Comparison of ENCODE assay signal across 14 mouse cellular contexts in the genomic region with DNA sequence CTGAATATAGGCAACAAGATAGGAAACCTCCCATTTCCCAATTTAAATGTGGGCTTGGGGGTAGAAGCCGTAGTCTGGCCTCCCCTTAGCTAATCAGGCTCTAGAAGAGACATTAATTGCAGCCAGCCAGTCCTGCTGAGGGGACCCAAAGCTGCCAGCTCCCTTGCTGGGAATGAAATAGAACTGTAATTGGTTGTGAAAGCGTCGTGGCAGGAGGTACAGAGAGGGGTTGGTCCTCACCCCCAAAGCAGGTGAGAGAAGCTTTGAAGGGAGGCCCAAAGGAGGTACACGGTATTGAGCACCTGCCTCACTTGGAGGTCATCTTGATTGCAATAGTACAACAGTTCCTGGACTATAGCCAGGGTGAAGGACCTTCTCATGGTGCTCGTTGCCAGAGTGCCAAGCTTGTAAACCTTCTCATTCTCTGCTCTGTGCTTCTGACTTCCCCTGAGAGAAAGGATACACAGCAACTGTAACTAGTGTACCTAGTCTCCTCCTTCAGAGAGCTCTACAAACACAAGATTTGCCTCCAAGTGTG.
DNase-seq lines count a peak whose midpoint lies in the region; ATAC-seq and TF ChIP-seq lines count a peak whose summit lies in the region.
"Had no signal": no experiment of that assay in that cellular context is flagged by ENCODE, and none has a peak within 500 bp of the region (broad histone marks: within the 10 kb centered on the region; RNA-seq: fewer than 3 reads in every experiment).

No protein-coding gene starts in this region.

- H3K27me3 ChIP-seq in hindbrain, embryonic 15.5 days, result no peaks in the 10 kb centered on the region
- H3K27me3 ChIP-seq in hindbrain, embryonic 12.5 days, result no peaks in the 10 kb centered on the region
- H3K27me3 ChIP-seq in cerebellum, adult 2 months (ENCODE audit: control insufficient read depth, insufficient read depth, low read length), result no peaks in the 10 kb centered on the region; the same call in 1 of the 2 replicates
- H3K27me3 ChIP-seq in hindbrain, embryonic 16.5 days (replicated peaks; ENCODE audit: control insufficient read depth, insufficient read depth, low read length), result no peaks in the 10 kb centered on the region
- H3K27me3 ChIP-seq in kidney, embryonic 16.5 days (ENCODE audit: insufficient read depth, low read length), result no peaks in the 10 kb centered on the region
- no peaks in the 10 kb centered on the region for H3K27me3 ChIP-seq in intestine, embryonic 16.5 days (replicated peaks; ENCODE audit: control insufficient read depth, insufficient read depth, low read length)
- H3K27me3 ChIP-seq: forebrain, embryonic 12.5 days; neural tube, embryonic 12.5 days had no signal

- H3K4me1 ChIP-seq in hindbrain, embryonic 15.5 days (replicated peaks), result peaks cover 15% of the 10 kb centered on the region
- no peaks in the 10 kb centered on the region for H3K4me1 ChIP-seq in hindbrain, embryonic 12.5 days
- H3K4me1 ChIP-seq in cerebellum, adult 2 months (ENCODE audit: control insufficient read depth, insufficient read depth, low read length), result peaks cover 10% of the 10 kb centered on the region
- peaks cover 4% of the 10 kb centered on the region for H3K4me1 ChIP-seq in hindbrain, embryonic 16.5 days (ENCODE audit: control insufficient read depth, insufficient read depth, low read depth, low read length)
- no peaks in the 10 kb centered on the region for H3K4me1 ChIP-seq in kidney, embryonic 16.5 days (ENCODE audit: insufficient read depth, low read length)
- H3K4me1 ChIP-seq in intestine, embryonic 16.5 days (ENCODE audit: control insufficient read depth, insufficient read depth, low read length), result no peaks in the 10 kb centered on the region; the same call in 1 of the 2 replicates
- H3K4me1 ChIP-seq: forebrain, embryonic 12.5 days; neural tube, embryonic 12.5 days had no signal

- no peak overlapping the region for H3K4me2 ChIP-seq in hindbrain, embryonic 15.5 days
- no peak overlapping the region for H3K4me2 ChIP-seq in hindbrain, embryonic 12.5 days (replicated peaks)
- H3K4me2 ChIP-seq in hindbrain, embryonic 16.5 days (ENCODE audit: low read length), result no peak overlapping the region
- no peak overlapping the region for H3K4me2 ChIP-seq in kidney, embryonic 16.5 days (replicated peaks; ENCODE audit: low read depth, low read length)
- H3K4me2 ChIP-seq in intestine, embryonic 16.5 days (ENCODE audit: low read depth, low read length), result no peak overlapping the region
- H3K4me2 ChIP-seq: forebrain, embryonic 12.5 days; neural tube, embryonic 12.5 days had no signal

- no peaks in the 10 kb centered on the region for H3K36me3 ChIP-seq in hindbrain, embryonic 15.5 days
- H3K36me3 ChIP-seq in hindbrain, embryonic 12.5 days, result no peaks in the 10 kb centered on the region
- no peaks in the 10 kb centered on the region for H3K36me3 ChIP-seq in hindbrain, embryonic 16.5 days (ENCODE audit: control insufficient read depth, insufficient read depth, low read length)
- H3K36me3 ChIP-seq in kidney, embryonic 16.5 days (ENCODE audit: insufficient read depth, low read length), result no peaks in the 10 kb centered on the region
- no peaks in the 10 kb centered on the region for H3K36me3 ChIP-seq in intestine, embryonic 16.5 days (ENCODE audit: control insufficient read depth, insufficient read depth, low read length)
- H3K36me3 ChIP-seq: forebrain, embryonic 12.5 days; neural tube, embryonic 12.5 days had no signal

- ATAC-seq in hindbrain, embryonic 15.5 days (ENCODE audit: low FRiP score, low read depth), result no peak
- ATAC-seq in hindbrain, embryonic 12.5 days (ENCODE audit: low FRiP score), result no peak
- peak; percentile 21; the same call in 1 of the 2 replicates for ATAC-seq in hindbrain, embryonic 16.5 days
- ATAC-seq in kidney, embryonic 16.5 days (ENCODE audit: low FRiP score, low TSS enrichment), result no peak
- no peak for ATAC-seq in intestine, embryonic 16.5 days
- ATAC-seq: midbrain, embryonic 16.5 days had no signal

- TF ChIP-seq POLR2A in cerebellum, adult 2 months (IDR thresholded peaks at IDR 0.05; ENCODE audit: borderline replicate concordance, insufficient read depth, low read length), result no peak

- no peak overlapping the region for H3K9ac ChIP-seq in hindbrain, embryonic 15.5 days
- H3K9ac ChIP-seq in hindbrain, embryonic 12.5 days, result no peak overlapping the region
- H3K9ac ChIP-seq in hindbrain, embryonic 16.5 days (ENCODE audit: low read depth, low read length), result no peak overlapping the region
- H3K9ac ChIP-seq in kidney, embryonic 16.5 days (replicated peaks; ENCODE audit: low read length), result no peak overlapping the region
- no peak overlapping the region for H3K9ac ChIP-seq in intestine, embryonic 16.5 days (ENCODE audit: low read depth, low read length)
- H3K9ac ChIP-seq: forebrain, embryonic 12.5 days; neural tube, embryonic 12.5 days had no signal

- no peaks in the 10 kb centered on the region for H3K9me3 ChIP-seq in hindbrain, embryonic 15.5 days
- H3K9me3 ChIP-seq in hindbrain, embryonic 12.5 days (replicated peaks), result no peaks in the 10 kb centered on the region
- no peaks in the 10 kb centered on the region for H3K9me3 ChIP-seq in hindbrain, embryonic 16.5 days (ENCODE audit: control insufficient read depth, low read length)
- no peaks in the 10 kb centered on the region for H3K9me3 ChIP-seq in kidney, embryonic 16.5 days (ENCODE audit: low read length)
- no peaks in the 10 kb centered on the region for H3K9me3 ChIP-seq in intestine, embryonic 16.5 days (ENCODE audit: control insufficient read depth, low read length)
- H3K9me3 ChIP-seq: neural tube, embryonic 12.5 days had no signal

- no peak for TF ChIP-seq CTCF in cerebellum, adult 2 months (IDR thresholded peaks at IDR 0.05; ENCODE audit: borderline replicate concordance, insufficient read depth, low read depth, low read length)

- H3K27ac ChIP-seq in hindbrain, embryonic 15.5 days (replicated peaks), result 0 out of 2 replicates have a peak overlapping the region, but pooled peaks have one; percentile 25
- no peak overlapping the region for H3K27ac ChIP-seq in hindbrain, embryonic 12.5 days
- no peak overlapping the region for H3K27ac ChIP-seq in cerebellum, adult 2 months (ENCODE audit: insufficient read depth, low read length)
- no peak overlapping the region for H3K27ac ChIP-seq in hindbrain, embryonic 16.5 days (ENCODE audit: low read depth, low read length)
- H3K27ac ChIP-seq in kidney, embryonic 16.5 days (ENCODE audit: low read length), result no peak overlapping the region
- H3K27ac ChIP-seq in intestine, embryonic 16.5 days (ENCODE audit: low read length), result no peak overlapping the region
- H3K27ac ChIP-seq: forebrain, embryonic 12.5 days; kidney, postnatal 0 days; macrophage; neural tube, embryonic 12.5 days had no signal

- no peak overlapping the region for H3K4me3 ChIP-seq in hindbrain, embryonic 15.5 days
- H3K4me3 ChIP-seq in hindbrain, embryonic 12.5 days, result no peak overlapping the region
- H3K4me3 ChIP-seq in cerebellum, adult 2 months (replicated peaks; ENCODE audit: insufficient read depth, low read depth, low read length), result no peak overlapping the region
- H3K4me3 ChIP-seq in hindbrain, embryonic 16.5 days (ENCODE audit: low read length), result no peak overlapping the region
- H3K4me3 ChIP-seq in kidney, embryonic 16.5 days (ENCODE audit: low read length), result no peak overlapping the region
- H3K4me3 ChIP-seq in intestine, embryonic 16.5 days (ENCODE audit: low read length), result no peak overlapping the region
- H3K4me3 ChIP-seq: forebrain, embryonic 12.5 days; neural tube, embryonic 12.5 days had no signal

- 50% methylated on average over 5 of the region's 5 CpGs for WGBS in hindbrain, embryonic 15.5 days
- WGBS in hindbrain, embryonic 12.5 days, result 67% methylated on average over 5 of the region's 5 CpGs
- WGBS in cerebellum, adult 2 months, result 3% methylated on average over 5 of the region's 5 CpGs
- WGBS in hindbrain, embryonic 16.5 days, result 52% methylated on average over 5 of the region's 5 CpGs
- 63% methylated on average over 5 of the region's 5 CpGs for WGBS in kidney, embryonic 16.5 days
- WGBS in intestine, embryonic 16.5 days, result 57% methylated on average over 5 of the region's 5 CpGs

- DNase-seq in cerebellum, adult 2 months, result peak; percentile 31 to 45
- DNase-seq in lung, postnatal 36 days, result peak; percentile 73
- DNase-seq: adrenal gland, adult 8-10 months; liver had no signal
